Mouse (Mus musculus) lung, adult 2 months (tissue): ENCODE measurements at regions not wholly inside any gene's neighbourhood (a gene's known extent, or its start where the extent isn't known, plus 50 kb on each side); places are given as distances from the start of the nearest gene placed in this dataset.

Source experiments
- CTCF ChIP-seq: fragments of 200-500 bp; IDR thresholded peaks from 2 replicates; pipeline ENCODE4 v1.5.1; 2011; ENCODE audit warnings: mild to moderate bottlenecking, low read length, control low read depth; ENCODE audit not compliant: insufficient read depth
- POLR2A ChIP-seq: fragments of 200-500 bp; IDR thresholded peaks from 2 replicates; pipeline ENCODE4 v1.6.1; 2011; ENCODE audit warnings: low read depth, mild to moderate bottlenecking, control low read depth, low read length, borderline replicate concordance; ENCODE audit errors: extremely low read depth

DNA sequence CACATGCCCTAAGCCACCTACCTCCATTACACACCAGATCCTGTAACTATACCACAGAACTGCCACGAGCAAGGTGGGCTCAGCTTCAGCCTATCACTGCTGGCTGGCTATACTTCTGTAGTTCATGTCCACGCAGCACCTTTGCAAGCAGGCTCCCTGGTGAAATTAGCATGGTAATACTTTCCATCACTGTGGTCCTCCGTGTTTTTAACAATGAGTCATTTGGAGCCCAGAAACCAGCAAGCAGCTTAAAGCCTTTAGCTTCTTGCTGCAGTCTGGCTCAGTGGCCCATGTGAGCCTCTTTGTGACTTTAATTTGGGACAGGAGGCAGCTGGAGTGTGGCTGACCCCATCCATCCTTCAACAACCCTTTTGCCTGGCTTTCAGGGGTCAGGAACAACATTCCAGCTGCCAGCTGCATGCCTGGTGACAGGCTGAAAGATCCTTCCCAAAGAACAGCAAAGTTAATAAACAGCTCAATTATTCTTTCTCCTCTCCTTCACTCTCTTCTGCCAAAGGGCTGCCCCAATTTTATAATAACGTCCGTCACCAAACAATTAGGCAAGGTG is 122.1 kb upstream of the Intu start:
- TF ChIP-seq CTCF (no peak), POLR2A (no peak)
